ENCODE assay signal across 8 mouse cellular contexts in the genomic region with DNA sequence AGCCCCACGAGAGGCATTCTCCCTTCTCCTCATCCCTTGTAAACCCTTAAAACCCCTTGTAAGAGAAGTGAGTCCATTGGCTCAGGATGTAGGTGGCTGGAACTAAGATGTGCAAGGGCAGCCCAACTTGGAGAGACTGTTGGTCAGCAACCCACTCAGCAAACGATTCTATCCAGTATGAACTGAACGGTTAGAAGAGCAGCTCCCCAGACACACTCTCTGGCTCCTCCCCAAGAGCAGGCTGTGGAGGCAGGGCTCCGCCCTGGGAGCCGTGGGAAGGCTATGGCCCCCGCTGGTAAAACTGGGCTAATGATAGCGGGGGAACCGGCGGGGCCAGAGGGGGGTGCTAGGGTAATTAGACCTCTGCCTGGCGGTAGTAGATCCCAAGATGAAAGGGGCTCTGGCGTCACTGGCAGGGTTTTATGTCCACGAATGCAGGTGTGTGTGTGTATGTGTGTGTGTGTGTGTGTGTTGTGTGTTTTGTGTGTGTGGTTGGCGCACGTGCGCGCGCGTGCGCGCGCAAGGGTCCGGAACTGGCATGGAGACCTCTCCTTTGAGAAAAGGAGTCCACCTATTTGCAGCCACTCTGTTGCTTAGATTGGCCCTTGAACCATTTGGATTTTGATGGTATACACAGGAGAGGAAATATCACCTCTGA. TPM values are rescaled to one million over a fixed set of nuclear protein-coding genes. Genes with fewer than 3 reads are reported as not detected.
DNase-seq lines count a peak whose midpoint lies in the region; ATAC-seq and TF ChIP-seq lines count a peak whose summit lies in the region.

TSS of gene Thra (plus strand) at position 246 of the 658 bp plus-strand sequence.

- TF ChIP-seq POLR2A in testis, adult 2 months (IDR thresholded peaks at IDR 0.05; ENCODE audit: control insufficient read depth, low read depth, low read length), result no peak

- H3K4me2 ChIP-seq in embryonic facial prominence, embryonic 11.5 days (ENCODE audit: low read depth, low read length), result peak within 1 kb of the TSS; percentile 77
- H3K4me2 ChIP-seq in limb, embryonic 11.5 days (ENCODE audit: low read depth, severe bottlenecking), result peak within 1 kb of the TSS; percentile 70
- H3K4me2 ChIP-seq in midbrain, embryonic 12.5 days (replicated peaks), result peak within 1 kb of the TSS; percentile 74

- peak within 1 kb of the TSS; percentile 90 for H3K9ac ChIP-seq in embryonic facial prominence, embryonic 11.5 days (replicated peaks; ENCODE audit: low read length)
- peak within 1 kb of the TSS; percentile 39; the same call in 1 of the 2 replicates for H3K9ac ChIP-seq in limb, embryonic 11.5 days (ENCODE audit: low read length)
- peak within 1 kb of the TSS; percentile 94 for H3K9ac ChIP-seq in midbrain, embryonic 12.5 days (replicated peaks)

- H3K9me3 ChIP-seq in embryonic facial prominence, embryonic 11.5 days (replicated peaks; ENCODE audit: control insufficient read depth, low read length), result no peaks in the 10 kb centered on the region
- H3K9me3 ChIP-seq in limb, embryonic 11.5 days (ENCODE audit: control insufficient read depth, low read length), result no peaks in the 10 kb centered on the region
- no peaks in the 10 kb centered on the region for H3K9me3 ChIP-seq in midbrain, embryonic 12.5 days

- no peaks in the 10 kb centered on the region for H3K36me3 ChIP-seq in embryonic facial prominence, embryonic 11.5 days (replicated peaks; ENCODE audit: control insufficient read depth, insufficient read depth, low read depth, low read length)
- H3K36me3 ChIP-seq in limb, embryonic 11.5 days (ENCODE audit: control insufficient read depth, insufficient read depth, low read length), result no peaks in the 10 kb centered on the region
- no peaks in the 10 kb centered on the region for H3K36me3 ChIP-seq in midbrain, embryonic 12.5 days
- H3K36me3 ChIP-seq in testis, adult 2 months (ENCODE audit: control insufficient read depth, insufficient read depth, low read length), result no peaks in the 10 kb centered on the region

- no peak; the same call in 1 of the 2 replicates for ATAC-seq in embryonic facial prominence, embryonic 11.5 days (replicated peaks; ENCODE audit: insufficient number of reproducible peaks, low FRiP score, low TSS enrichment, low read depth)
- ATAC-seq in limb, embryonic 11.5 days (ENCODE audit: insufficient number of reproducible peaks, low FRiP score, low TSS enrichment, low read depth), result peak; percentile 61; the same call in 1 of the 2 replicates
- peak; percentile 44 for ATAC-seq in midbrain, embryonic 12.5 days (ENCODE audit: low FRiP score, low read depth)

- H3K4me3 ChIP-seq in embryonic facial prominence, embryonic 11.5 days (ENCODE audit: low read depth, low read length), result peak within 1 kb of the TSS; percentile 86
- peak within 1 kb of the TSS; percentile 86 for H3K4me3 ChIP-seq in limb, embryonic 11.5 days (ENCODE audit: low read depth, low read length)
- H3K4me3 ChIP-seq in midbrain, embryonic 12.5 days, result peak within 1 kb of the TSS; percentile 83
- H3K4me3 ChIP-seq in testis, adult 2 months (ENCODE audit: control insufficient read depth, low read depth, low read length), result peak within 1 kb of the TSS; percentile 45

- peaks cover 18% of the 10 kb centered on the region for H3K4me1 ChIP-seq in embryonic facial prominence, embryonic 11.5 days (ENCODE audit: control insufficient read depth, insufficient read depth, low read length)
- peaks cover 36% of the 10 kb centered on the region for H3K4me1 ChIP-seq in limb, embryonic 11.5 days (ENCODE audit: control insufficient read depth, insufficient read depth, low read length)
- H3K4me1 ChIP-seq in midbrain, embryonic 12.5 days, result peaks cover 64% of the 10 kb centered on the region
- H3K4me1 ChIP-seq in testis, adult 2 months (ENCODE audit: control insufficient read depth, insufficient read depth, low read length), result peaks cover 38% of the 10 kb centered on the region

- H3K27ac ChIP-seq in embryonic facial prominence, embryonic 11.5 days (replicated peaks; ENCODE audit: low read depth, low read length), result peak within 1 kb of the TSS; percentile 83; the same call in 1 of the 2 replicates
- H3K27ac ChIP-seq in limb, embryonic 11.5 days (replicated peaks; ENCODE audit: low read depth, low read length), result peak within 1 kb of the TSS; percentile 66
- H3K27ac ChIP-seq in midbrain, embryonic 12.5 days (replicated peaks), result peak within 1 kb of the TSS; percentile 99
- H3K27ac ChIP-seq in testis, adult 2 months (ENCODE audit: control insufficient read depth, insufficient read depth, low read depth, low read length), result peak within 1 kb of the TSS; percentile 57

- no peak for TF ChIP-seq CTCF in testis, adult 2 months (IDR thresholded peaks at IDR 0.05; ENCODE audit: control insufficient read depth, insufficient read depth, insufficient replicate concordance, low read depth, low read length)

- no peaks in the 10 kb centered on the region for H3K27me3 ChIP-seq in embryonic facial prominence, embryonic 11.5 days (ENCODE audit: control insufficient read depth, insufficient read depth, low read length)
- H3K27me3 ChIP-seq in limb, embryonic 11.5 days (ENCODE audit: control insufficient read depth, insufficient read depth, low read length), result no peaks in the 10 kb centered on the region
- H3K27me3 ChIP-seq in midbrain, embryonic 12.5 days, result no peaks in the 10 kb centered on the region
- H3K27me3 ChIP-seq in testis, adult 2 months (ENCODE audit: control insufficient read depth, insufficient read depth, low read length), result no peaks in the 10 kb centered on the region; the same call in 1 of the 2 replicates

- WGBS in embryonic facial prominence, embryonic 11.5 days, result under 1% methylated on average over 22 of the region's 22 CpGs
- WGBS in limb, embryonic 11.5 days, result under 1% methylated on average over 22 of the region's 22 CpGs
- WGBS in midbrain, embryonic 12.5 days, result 0% methylated on average over 22 of the region's 22 CpGs

- peak; percentile 32 to 44 for DNase-seq in B cell, adult 2 months
- DNase-seq in adrenal gland, adult 2 months, result peak; percentile 85
- peak; percentile 73 for DNase-seq in embryonic facial prominence, embryonic 11.5 days (ENCODE audit: low spot score)
- peak; percentile 99 for DNase-seq in heart, adult 11 months
- DNase-seq in kidney, adult 11 months, result peak; percentile 63
- peak; percentile 80 for DNase-seq in limb, embryonic 11.5 days (ENCODE audit: low spot score)

RNA-seq across cellular contexts. Expression of gene Thra, which starts in this region (rescaled TPM):
- 10 to 100 TPM; 84.6 to 86.1 TPM for total RNA-seq in adrenal gland, adult 2 months (2021)
- 105 and 132 TPM in 2 replicates for polyA plus RNA-seq in adrenal gland, adult 2 months (2012; rRNA removed)
- 19.7 and 20.3 TPM in 2 replicates for polyA plus RNA-seq in embryonic facial prominence, embryonic 11.5 days (2014; fragmentation: Nextera tagmentation; extraction: Ambion mirVana)
- 16.5 and 17.7 TPM in 2 replicates for polyA plus RNA-seq in limb, embryonic 11.5 days (2014; fragmentation: Nextera tagmentation; extraction: Ambion mirVana)
- polyA plus RNA-seq in midbrain, embryonic 12.5 days (2016; fragmentation: Nextera tagmentation; extraction: Ambion mirVana), result 45.3 and 47.6 TPM in 2 replicates
- 14.4 and 18.9 TPM in 2 replicates for polyA plus RNA-seq in testis, adult 2 months (2012; rRNA removed)

Comparison
In these comparisons a context has a peak if more than half of its experiments do, and no peak if none do; other contexts are left out.
1. DNase-seq: peak in every context shown above with its lines; median percentile 99 in heart, adult 11 months; 85 in adrenal gland, adult 2 months; 80 in limb, embryonic 11.5 days; 73 in embryonic facial prominence, embryonic 11.5 days; 63 in kidney, adult 11 months; 38 in B cell, adult 2 months.
2. H3K9ac ChIP-seq: peak in every context shown above with its lines; median percentile 94 in midbrain, embryonic 12.5 days; 90 in embryonic facial prominence, embryonic 11.5 days; 39 in limb, embryonic 11.5 days.